Mouse (Mus musculus): ENCODE results near the gene Nup98. TPM values are rescaled to one million over a fixed set of nuclear protein-coding genes. Genes with fewer than 3 reads are reported as not detected.

The Nup98 gene
- total and polyA plus RNA-seq, 2 experiments, result 6.7 to 14.0 TPM

DNA sequence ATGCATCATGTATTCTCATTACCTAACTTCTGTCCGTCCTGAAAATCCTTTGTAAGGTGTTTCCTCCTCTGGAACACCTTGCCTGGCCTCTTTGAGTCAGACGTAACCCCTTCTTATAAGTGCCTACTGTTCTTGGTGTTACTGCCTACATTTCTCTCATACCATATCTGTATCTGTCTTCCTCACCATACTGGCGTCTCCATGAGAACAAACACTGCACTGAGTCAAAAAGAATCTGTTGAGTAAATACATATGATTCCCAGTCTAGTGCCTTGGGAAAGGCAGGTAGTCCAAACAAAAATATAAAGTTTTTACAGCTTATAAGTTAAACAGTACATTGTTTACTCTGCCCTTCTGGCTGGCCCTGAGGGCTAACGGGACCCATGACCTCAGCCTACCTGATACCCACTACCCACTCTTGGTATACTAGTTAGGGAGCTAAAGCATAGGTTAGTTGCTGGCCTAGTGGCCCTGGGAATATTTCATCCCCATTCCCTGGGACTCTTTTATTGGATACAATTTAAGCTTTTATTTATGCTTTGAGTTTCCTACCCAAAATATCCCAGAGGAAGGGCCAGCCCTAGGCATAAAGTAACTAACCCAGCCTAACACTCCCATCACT lies 18.2 kb upstream of the Nup98 start:
- 84% methylated on average over 4 of the region's 4 CpGs for WGBS
- TF ChIP-seq POLR2A (IDR thresholded peaks at IDR 0.05; ENCODE audit: extremely low read depth, insufficient read depth, low read length) (no peak), CTCF (IDR thresholded peaks at IDR 0.05; ENCODE audit: low read depth, low read length) (no peak)
- H3K4me3 ChIP-seq (ENCODE audit: insufficient read depth, low read depth, low read length), result no peak overlapping the region
- H3K79me2 ChIP-seq (ENCODE audit: control insufficient read depth, insufficient read depth, low read length), result no peaks in the 10 kb centered on the region
- H3K27me3 ChIP-seq (ENCODE audit: control insufficient read depth, insufficient read depth, low read length), result no peaks in the 10 kb centered on the region
- DNase-seq (ENCODE audit: extremely low read depth, low read depth, low spot score), result no peak
- no peak overlapping the region for H3K27ac ChIP-seq (replicated peaks; ENCODE audit: insufficient read depth, low read depth, low read length)
- no peak overlapping the region for H3K9ac ChIP-seq (ENCODE audit: low read depth, low read length)
- peaks cover 5% of the 10 kb centered on the region; the same call in 1 of the 2 replicates for H3K36me3 ChIP-seq (ENCODE audit: control insufficient read depth, insufficient read depth, low read length)
- peaks cover 2% of the 10 kb centered on the region; the same call in 1 of the 2 replicates for H3K4me1 ChIP-seq (ENCODE audit: control insufficient read depth, insufficient read depth, low read length)

DNA sequence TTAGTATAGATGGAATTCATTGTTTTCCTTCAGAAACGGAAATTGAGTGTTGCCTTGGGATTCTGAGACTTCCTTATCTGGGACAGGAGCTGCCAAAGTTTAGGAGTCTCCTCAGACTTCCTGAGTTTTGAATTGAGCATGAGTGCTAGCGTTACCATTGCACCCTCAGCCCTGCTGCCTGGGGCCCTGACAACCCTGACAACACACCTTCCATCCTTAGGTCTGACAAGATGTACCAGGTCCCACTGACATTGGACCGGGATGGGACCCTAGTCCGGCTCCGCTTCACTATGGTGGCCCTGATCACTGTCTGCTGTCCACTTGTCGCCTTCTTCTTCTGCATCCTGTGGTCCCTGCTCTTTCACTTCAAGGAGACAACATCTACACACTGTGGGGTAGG lies 16.1 kb upstream of the Nup98 start:
- DNase-seq (ENCODE audit: extremely low read depth, low read depth, low spot score), result no peak
- 83% methylated on average over 6 of the region's 6 CpGs for WGBS
- no peak overlapping the region for H3K4me3 ChIP-seq (ENCODE audit: insufficient read depth, low read depth, low read length)
- H3K27ac ChIP-seq (replicated peaks; ENCODE audit: insufficient read depth, low read depth, low read length), result no peak overlapping the region
- no peak for TF ChIP-seq CTCF (IDR thresholded peaks at IDR 0.05; ENCODE audit: low read depth, low read length)
- TF ChIP-seq POLR2A (IDR thresholded peaks at IDR 0.05; ENCODE audit: extremely low read depth, insufficient read depth, low read length), result no peak
- H3K9ac ChIP-seq (ENCODE audit: low read depth, low read length), result no peak overlapping the region
- H3K79me2 ChIP-seq (ENCODE audit: control insufficient read depth, insufficient read depth, low read length), result no peaks in the 10 kb centered on the region
- H3K27me3 ChIP-seq (ENCODE audit: control insufficient read depth, insufficient read depth, low read length), result no peaks in the 10 kb centered on the region
- peaks cover 5% of the 10 kb centered on the region; the same call in 1 of the 2 replicates for H3K36me3 ChIP-seq (ENCODE audit: control insufficient read depth, insufficient read depth, low read length)
- peaks cover 2% of the 10 kb centered on the region; the same call in 1 of the 2 replicates for H3K4me1 ChIP-seq (ENCODE audit: control insufficient read depth, insufficient read depth, low read length)

DNA sequence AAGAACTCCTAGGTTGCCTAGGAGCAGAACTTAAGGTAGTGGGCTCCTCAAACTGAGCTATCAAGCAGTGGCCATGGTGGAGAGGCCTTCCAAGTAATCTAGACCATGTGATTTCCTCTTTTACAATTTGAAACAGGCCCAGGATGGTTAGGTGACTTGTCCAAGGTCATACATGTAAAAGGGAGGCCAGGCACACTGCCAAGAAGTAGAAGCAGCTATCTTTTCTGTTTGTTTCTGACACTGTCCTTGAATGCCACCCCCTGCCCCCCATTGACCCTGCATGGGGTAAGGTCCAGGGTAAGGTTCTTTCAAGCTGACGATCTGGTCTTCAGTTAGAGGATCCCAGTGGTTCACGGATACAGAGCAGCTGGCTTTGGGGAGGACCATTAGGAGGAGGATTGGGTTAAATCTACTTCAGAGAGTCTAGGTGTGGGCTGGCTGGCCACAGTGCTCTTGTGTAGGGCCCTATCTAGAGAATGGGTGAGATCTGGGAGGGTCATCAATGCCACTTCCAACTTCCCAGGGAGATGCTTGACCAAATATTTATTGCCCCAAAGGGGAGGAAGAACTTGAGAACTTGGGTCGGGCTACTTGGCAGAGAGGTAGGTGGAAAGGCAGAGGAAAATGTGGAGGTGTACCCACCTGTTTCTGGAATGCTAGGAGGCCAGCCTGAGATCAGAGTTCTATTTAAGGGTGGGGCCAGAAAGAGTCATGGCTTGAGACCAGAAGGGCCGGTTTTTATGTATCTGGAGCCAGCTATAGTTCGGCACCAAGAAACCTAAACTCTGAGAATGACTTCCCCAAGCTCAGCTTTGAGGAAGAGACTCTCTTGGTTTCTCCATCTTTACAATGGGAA lies 14.1 kb upstream of the Nup98 start:
- WGBS, result 52% methylated on average over 5 of the region's 5 CpGs
- TF ChIP-seq CTCF (IDR thresholded peaks at IDR 0.05; ENCODE audit: low read depth, low read length), result no peak
- no peak for TF ChIP-seq POLR2A (IDR thresholded peaks at IDR 0.05; ENCODE audit: extremely low read depth, insufficient read depth, low read length)
- Histone ChIP-seq H3K27ac (replicated peaks; ENCODE audit: insufficient read depth, low read depth, low read length) (no peak overlapping the region), H3K4me3 (ENCODE audit: insufficient read depth, low read depth, low read length) (no peak overlapping the region), H3K9ac (ENCODE audit: low read depth, low read length) (no peak overlapping the region), H3K79me2 (ENCODE audit: control insufficient read depth, insufficient read depth, low read length) (no peaks in the 10 kb centered on the region), H3K27me3 (ENCODE audit: control insufficient read depth, insufficient read depth, low read length) (no peaks in the 10 kb centered on the region), H3K36me3 (ENCODE audit: control insufficient read depth, insufficient read depth, low read length) (peaks cover 5% of the 10 kb centered on the region; the same call in 1 of the 2 replicates), H3K4me1 (ENCODE audit: control insufficient read depth, insufficient read depth, low read length) (peaks cover 2% of the 10 kb centered on the region; the same call in 1 of the 2 replicates)
- peak; percentile 62 for DNase-seq (ENCODE audit: extremely low read depth, low read depth, low spot score)

DNA sequence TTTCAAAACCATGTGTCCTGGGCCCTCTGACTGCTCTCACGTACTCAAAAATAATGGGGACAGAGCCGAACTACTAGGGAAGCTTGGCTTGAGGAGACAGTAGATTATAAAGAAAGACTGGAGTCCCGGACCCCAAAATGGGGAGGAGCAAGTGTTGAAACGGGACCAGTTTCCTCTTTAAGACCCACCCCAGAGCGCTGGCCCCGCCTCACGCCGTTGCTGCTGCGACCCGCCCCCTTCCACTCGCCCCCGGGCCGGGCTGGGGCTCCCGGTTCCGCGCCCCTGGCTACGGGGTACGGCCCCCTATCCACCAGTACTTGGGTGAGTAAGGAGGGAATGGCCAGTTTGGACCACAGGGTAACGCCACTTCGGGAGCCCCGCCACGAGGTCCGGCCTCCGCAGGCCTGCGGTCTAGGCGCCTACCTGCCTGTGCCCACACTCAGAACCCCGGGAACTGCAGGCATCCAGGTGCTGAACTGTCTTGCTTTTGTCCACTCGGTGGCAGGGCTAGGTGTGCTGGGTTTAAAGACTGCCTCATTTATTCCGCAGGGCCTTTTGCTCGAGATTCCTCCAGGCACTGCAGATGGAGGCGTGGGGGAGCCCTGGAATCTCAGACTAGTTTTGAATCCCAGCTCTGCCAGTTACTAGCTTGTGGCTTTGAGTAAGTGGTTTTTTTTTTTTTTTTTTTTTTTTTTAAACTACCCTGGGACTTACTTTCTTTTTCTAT lies 13.0 kb upstream of the Nup98 start:
- Histone ChIP-seq H3K27me3 (ENCODE audit: control insufficient read depth, insufficient read depth, low read length) (no peaks in the 10 kb centered on the region), H3K36me3 (ENCODE audit: control insufficient read depth, insufficient read depth, low read length) (peaks cover 5% of the 10 kb centered on the region; the same call in 1 of the 2 replicates), H3K79me2 (ENCODE audit: control insufficient read depth, insufficient read depth, low read length) (no peaks in the 10 kb centered on the region), H3K4me3 (ENCODE audit: insufficient read depth, low read depth, low read length) (peak overlapping the region; percentile 91), H3K4me1 (ENCODE audit: control insufficient read depth, insufficient read depth, low read length) (peaks cover 2% of the 10 kb centered on the region; the same call in 1 of the 2 replicates), H3K27ac (replicated peaks; ENCODE audit: insufficient read depth, low read depth, low read length) (peak overlapping the region; percentile 41), H3K9ac (ENCODE audit: low read depth, low read length) (peak overlapping the region; percentile 82)
- no peak for TF ChIP-seq POLR2A (IDR thresholded peaks at IDR 0.05; ENCODE audit: extremely low read depth, insufficient read depth, low read length)
- no peak for TF ChIP-seq CTCF (IDR thresholded peaks at IDR 0.05; ENCODE audit: low read depth, low read length)
- peak; percentile 48 for DNase-seq (ENCODE audit: extremely low read depth, low read depth, low spot score)
- 1% methylated on average over 31 of the region's 31 CpGs for WGBS

DNA sequence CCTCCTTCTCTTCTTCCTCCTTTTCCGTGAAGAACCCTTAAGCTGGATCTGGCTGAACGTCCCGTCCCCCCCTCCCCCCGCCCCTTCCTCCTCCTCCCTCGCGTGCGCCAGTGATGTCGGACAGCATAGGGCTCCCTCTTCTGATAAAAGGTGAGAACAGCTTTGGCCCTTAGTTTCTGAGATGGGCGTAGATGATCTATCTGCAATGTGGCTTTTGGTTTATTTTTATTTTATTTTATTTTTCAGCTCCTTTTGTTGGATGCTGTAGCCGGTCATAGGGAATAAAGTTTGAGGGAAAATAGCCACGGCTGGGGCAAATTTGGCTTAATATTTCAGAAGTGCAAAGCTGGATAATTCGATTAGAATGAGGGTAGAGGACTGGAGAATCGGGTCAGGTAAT lies 12.4 kb upstream of the Nup98 start:
- H3K4me3 ChIP-seq (ENCODE audit: insufficient read depth, low read depth, low read length), result peak overlapping the region; percentile 91
- no peaks in the 10 kb centered on the region for H3K27me3 ChIP-seq (ENCODE audit: control insufficient read depth, insufficient read depth, low read length)
- H3K4me1 ChIP-seq (ENCODE audit: control insufficient read depth, insufficient read depth, low read length), result peaks cover 2% of the 10 kb centered on the region; the same call in 1 of the 2 replicates
- peak; percentile 39 for DNase-seq (ENCODE audit: extremely low read depth, low read depth, low spot score)
- H3K36me3 ChIP-seq (ENCODE audit: control insufficient read depth, insufficient read depth, low read length), result peaks cover 4% of the 10 kb centered on the region; the same call in 1 of the 2 replicates
- peak overlapping the region; percentile 82 for H3K9ac ChIP-seq (ENCODE audit: low read depth, low read length)
- peak overlapping the region; percentile 30 for H3K27ac ChIP-seq (replicated peaks; ENCODE audit: insufficient read depth, low read depth, low read length)
- TF ChIP-seq CTCF (IDR thresholded peaks at IDR 0.05; ENCODE audit: low read depth, low read length) (peak; percentile 58), POLR2A (IDR thresholded peaks at IDR 0.05; ENCODE audit: extremely low read depth, insufficient read depth, low read length) (no peak)
- H3K79me2 ChIP-seq (ENCODE audit: control insufficient read depth, insufficient read depth, low read length), result no peaks in the 10 kb centered on the region
- under 1% methylated on average over 7 of the region's 13 CpGs for WGBS
